Comparison of ENCODE assay signal across 9 mouse cellular contexts in genomic region chr10:122829801-122830217, GRCm38 (mm10).
A peak's percentile ranks its signal among the peaks of the same experiment; 100 is the strongest.
DNase-seq lines count a peak whose midpoint lies in the region; ATAC-seq and TF ChIP-seq lines count a peak whose summit lies in the region.
"Had no signal": no experiment of that assay in that cellular context is flagged by ENCODE, and none has a peak within 500 bp of the region (broad histone marks: within the 10 kb centered on the region; RNA-seq: fewer than 3 reads in every experiment).

No protein-coding gene starts in this region.

- 50% methylated on average over 3 of the region's 3 CpGs for WGBS in forebrain, postnatal 0 days
- 87% methylated on average over 3 of the region's 3 CpGs for WGBS in forebrain, embryonic 10.5 days
- WGBS in lung, embryonic 16.5 days = 33% methylated on average over 3 of the region's 3 CpGs
- WGBS in heart, embryonic 10.5 days = 62% methylated on average over 3 of the region's 3 CpGs
- WGBS in liver, embryonic 12.5 days (ENCODE audit: insufficient replicate concordance) = 66% methylated on average over 3 of the region's 3 CpGs

- no peak overlapping the region for H3K9ac ChIP-seq in forebrain, postnatal 0 days
- H3K9ac ChIP-seq in lung, embryonic 16.5 days (ENCODE audit: low read length) = no peak overlapping the region
- no peak overlapping the region for H3K9ac ChIP-seq in liver, embryonic 12.5 days
- H3K9ac ChIP-seq: limb, embryonic 13.5 days had no signal

- no peak overlapping the region for H3K4me2 ChIP-seq in forebrain, postnatal 0 days (ENCODE audit: low read depth)
- H3K4me2 ChIP-seq in lung, embryonic 16.5 days (ENCODE audit: low read depth, low read length) = no peak overlapping the region
- peak overlapping the region; percentile 46 for H3K4me2 ChIP-seq in myocyte (ENCODE audit: low read depth)
- no peak overlapping the region for H3K4me2 ChIP-seq in liver, embryonic 12.5 days
- H3K4me2 ChIP-seq: limb, embryonic 13.5 days had no signal

- no peaks in the 10 kb centered on the region for H3K4me1 ChIP-seq in forebrain, postnatal 0 days (ENCODE audit: insufficient read depth)
- peaks cover 18% of the 10 kb centered on the region for H3K4me1 ChIP-seq in forebrain, embryonic 10.5 days
- no peaks in the 10 kb centered on the region for H3K4me1 ChIP-seq in lung, embryonic 16.5 days (replicated peaks; ENCODE audit: control insufficient read depth, insufficient read depth, low read length)
- H3K4me1 ChIP-seq in heart, embryonic 10.5 days = peaks cover 10% of the 10 kb centered on the region; the same call in 1 of the 2 replicates
- no peaks in the 10 kb centered on the region for H3K4me1 ChIP-seq in liver, embryonic 12.5 days

- H3K36me3 ChIP-seq in forebrain, postnatal 0 days (ENCODE audit: insufficient read depth) = no peaks in the 10 kb centered on the region
- H3K36me3 ChIP-seq in forebrain, embryonic 10.5 days (replicated peaks) = no peaks in the 10 kb centered on the region
- no peaks in the 10 kb centered on the region for H3K36me3 ChIP-seq in lung, embryonic 16.5 days (ENCODE audit: control insufficient read depth, insufficient read depth, low read length)
- H3K36me3 ChIP-seq in heart, embryonic 10.5 days = no peaks in the 10 kb centered on the region
- no peaks in the 10 kb centered on the region for H3K36me3 ChIP-seq in myocyte (ENCODE audit: control insufficient read depth, insufficient read depth)
- H3K36me3 ChIP-seq in liver, embryonic 12.5 days = no peaks in the 10 kb centered on the region
- H3K36me3 ChIP-seq: limb, embryonic 13.5 days had no signal

- H3ac ChIP-seq in myocyte (ENCODE audit: control insufficient read depth, insufficient read length) = no peak overlapping the region

- no peak for TF ChIP-seq POLR2A in myocyte (IDR thresholded peaks at IDR 0.05; ENCODE audit: insufficient read length, low read depth)

- peak; percentile 25; the same call in 1 of the 2 replicates for ATAC-seq in forebrain, postnatal 0 days
- ATAC-seq in lung, embryonic 16.5 days (ENCODE audit: low read depth) = peak; percentile 86
- no peak for ATAC-seq in liver, embryonic 12.5 days

- no peaks in the 10 kb centered on the region for H3K79me2 ChIP-seq in myocyte (ENCODE audit: control insufficient read depth, insufficient read depth)

- H3K4me3 ChIP-seq in forebrain, postnatal 0 days (ENCODE audit: low read depth, low read length) = no peak overlapping the region
- H3K4me3 ChIP-seq in forebrain, embryonic 10.5 days = no peak overlapping the region
- H3K4me3 ChIP-seq in lung, embryonic 16.5 days (ENCODE audit: low read length) = no peak overlapping the region
- no peak overlapping the region for H3K4me3 ChIP-seq in heart, embryonic 10.5 days
- no peak overlapping the region for H3K4me3 ChIP-seq in myocyte
- no peak overlapping the region for H3K4me3 ChIP-seq in liver, embryonic 12.5 days
- H3K4me3 ChIP-seq: limb, embryonic 13.5 days had no signal

- no peak for TF ChIP-seq CTCF in forebrain, postnatal 0 days (IDR thresholded peaks at IDR 0.05; ENCODE audit: low read depth)

- no peak overlapping the region for H3K27ac ChIP-seq in forebrain, postnatal 0 days (ENCODE audit: low read depth, low read length)
- H3K27ac ChIP-seq in forebrain, embryonic 10.5 days = no peak overlapping the region
- H3K27ac ChIP-seq in lung, embryonic 16.5 days (ENCODE audit: low read length) = peak overlapping the region; percentile 36; the same call in 1 of the 2 replicates
- peak overlapping the region; percentile 17; the same call in 1 of the 2 replicates for H3K27ac ChIP-seq in heart, embryonic 10.5 days
- H3K27ac ChIP-seq in liver, embryonic 12.5 days = no peak overlapping the region

- no peaks in the 10 kb centered on the region for H3K9me3 ChIP-seq in forebrain, postnatal 0 days (ENCODE audit: low read length)
- no peaks in the 10 kb centered on the region; the same call in 1 of the 2 replicates for H3K9me3 ChIP-seq in forebrain, embryonic 10.5 days
- H3K9me3 ChIP-seq in lung, embryonic 16.5 days (ENCODE audit: control insufficient read depth, low read length) = peaks cover 6% of the 10 kb centered on the region
- H3K9me3 ChIP-seq in heart, embryonic 10.5 days = no peaks in the 10 kb centered on the region
- H3K9me3 ChIP-seq in liver, embryonic 12.5 days (replicated peaks) = no peaks in the 10 kb centered on the region
- H3K9me3 ChIP-seq: limb, embryonic 13.5 days had no signal

- DNase-seq in forebrain, postnatal 0 days = no peak
- DNase-seq in forebrain, embryonic 10.5 days (ENCODE audit: extremely low spot score, low spot score) = no peak
- DNase-seq in lung, adult 18-20 months = no peak
- DNase-seq in heart, embryonic 10.5 days (ENCODE audit: low spot score) = no peak
- DNase-seq in urinary bladder, postnatal 14 days (ENCODE audit: low spot score) = no peak

- no peaks in the 10 kb centered on the region for H3K27me3 ChIP-seq in forebrain, postnatal 0 days (ENCODE audit: insufficient read depth, low read length)
- H3K27me3 ChIP-seq in forebrain, embryonic 10.5 days (ENCODE audit: poor library complexity, severe bottlenecking) = no peaks in the 10 kb centered on the region
- no peaks in the 10 kb centered on the region for H3K27me3 ChIP-seq in lung, embryonic 16.5 days (ENCODE audit: control insufficient read depth, insufficient read depth, low read depth, low read length)
- H3K27me3 ChIP-seq in heart, embryonic 10.5 days (ENCODE audit: insufficient read depth, poor library complexity, severe bottlenecking) = no peaks in the 10 kb centered on the region
- H3K27me3 ChIP-seq in myocyte (ENCODE audit: control insufficient read depth, insufficient read depth, insufficient read length) = no peaks in the 10 kb centered on the region
- H3K27me3 ChIP-seq in liver, embryonic 12.5 days (replicated peaks) = no peaks in the 10 kb centered on the region
- H3K27me3 ChIP-seq: limb, embryonic 13.5 days had no signal

TF ChIP-seq in myocyte, 11 proteins besides CTCF, POLR2A, EP300 and RAD21:
- TF ChIP-seq MAX (IDR thresholded peaks at IDR 0.05; ENCODE audit: low read depth) (no peak), MYOG (IDR thresholded peaks at IDR 0.05; ENCODE audit: control insufficient read depth in 1 of 3, insufficient read depth in 1 of 3, insufficient read length in 2 of 3, low read depth in 2 of 3) (no peak), TCF3 (IDR thresholded peaks at IDR 0.05; ENCODE audit: insufficient read length, low read depth) (no peak), CEBPB (IDR thresholded peaks at IDR 0.05; ENCODE audit: insufficient read depth, poor library complexity, severe bottlenecking) (no peak), REST (IDR thresholded peaks at IDR 0.05; ENCODE audit: insufficient read depth, insufficient read length) (no peak), MYOD1 (IDR thresholded peaks at IDR 0.05; ENCODE audit: control insufficient read depth in 1 of 3, insufficient read length in 2 of 3, low read depth in 2 of 3) (no peak), TCF12 (IDR thresholded peaks at IDR 0.05; ENCODE audit: insufficient read depth, poor library complexity, severe bottlenecking) (no peak), E2F4 (IDR thresholded peaks at IDR 0.05; ENCODE audit: insufficient read depth) (no peak), POLR2AphosphoS2 (IDR thresholded peaks at IDR 0.05; ENCODE audit: insufficient read length, low read depth) (no peak), USF1 (IDR thresholded peaks at IDR 0.05; ENCODE audit: low read depth) (no peak), SRF (IDR thresholded peaks at IDR 0.05; ENCODE audit: control insufficient read depth, insufficient read length, low read depth) (no peak)

Comparison
In these comparisons a context has a peak if more than half of its experiments do, and no peak if none do; other contexts are left out.
1. H3K27ac ChIP-seq: peak in lung, embryonic 16.5 days (single experiment) and heart, embryonic 10.5 days (single experiment); none in forebrain, postnatal 0 days (single experiment), forebrain, embryonic 10.5 days (single experiment) and liver, embryonic 12.5 days (single experiment).